In genomic region chr13:21506221-21506649, GRCm38 (mm10) we compare ENCODE assay signal across 8 mouse cellular contexts. TPM values are rescaled to one million over a fixed set of nuclear protein-coding genes. Genes with fewer than 3 reads are reported as not detected.
DNase-seq lines count a peak whose midpoint lies in the region; ATAC-seq lines count a peak whose summit lies in the region.

No protein-coding gene starts in this region.

- peak; percentile 95 for DNase-seq in R1 (ENCODE audit: low read depth, low spot score)
- peak; percentile 86 to 91 for DNase-seq in cerebellum, postnatal 25 days
- peak; percentile 36 to 62 for DNase-seq in frontal cortex, postnatal 25 days (ENCODE audit: low spot score in 2 of 2)
- DNase-seq in left cerebral cortex, adult 11 months (ENCODE audit: low spot score), result peak; percentile 58
- DNase-seq in lung, postnatal 4 days, result peak; percentile 85 to 86
- DNase-seq in retina, postnatal 7 days (ENCODE audit: low read depth, low spot score), result peak; percentile 74
- DNase-seq in urinary bladder, adult 2 months (ENCODE audit: low spot score), result peak; percentile 58

- H3K4me1 ChIP-seq in hindbrain, embryonic 15.5 days (replicated peaks), result peaks cover 2% of the 10 kb centered on the region; the same call in 1 of the 2 replicates

- peak overlapping the region; percentile 55 for H3K9ac ChIP-seq in hindbrain, embryonic 15.5 days

- no peaks in the 10 kb centered on the region for H3K36me3 ChIP-seq in hindbrain, embryonic 15.5 days

- H3K27me3 ChIP-seq in hindbrain, embryonic 15.5 days, result no peaks in the 10 kb centered on the region

- no peaks in the 10 kb centered on the region for H3K9me3 ChIP-seq in hindbrain, embryonic 15.5 days

- ATAC-seq in hindbrain, embryonic 15.5 days (ENCODE audit: low FRiP score, low read depth), result peak; percentile 100

- WGBS in hindbrain, embryonic 15.5 days, result under 1% methylated on average over 21 of the region's 21 CpGs

- H3K4me3 ChIP-seq in hindbrain, embryonic 15.5 days, result peak overlapping the region; percentile 55

- peak overlapping the region; percentile 55 for H3K4me2 ChIP-seq in hindbrain, embryonic 15.5 days

- peak overlapping the region; percentile 80 for H3K27ac ChIP-seq in hindbrain, embryonic 15.5 days (replicated peaks)

RNA-seq across cellular contexts. Expression of gene Gm11273, which starts 5.0 kb away (rescaled TPM):
- 8.8 and 11.9 TPM in 2 replicates for polyA plus RNA-seq in hindbrain, embryonic 15.5 days (2015; fragmentation: Nextera tagmentation; extraction: Ambion mirVana)
- polyA plus RNA-seq in urinary bladder, adult 2 months (2012; rRNA removed), result 21.2 and 21.6 TPM in 2 replicates

RNA-seq across cellular contexts. Expression of gene AK157302, which starts 11.2 kb away (rescaled TPM):
- polyA plus RNA-seq in hindbrain, embryonic 15.5 days (2015; fragmentation: Nextera tagmentation; extraction: Ambion mirVana), result 0.39 and 0.55 TPM in 2 replicates
- 0.86 and 1.2 TPM in 2 replicates for polyA plus RNA-seq in urinary bladder, adult 2 months (2012; rRNA removed)

RNA-seq across cellular contexts. Expression of gene Zkscan8, which starts 24.7 kb away (rescaled TPM):
- polyA plus RNA-seq in hindbrain, embryonic 15.5 days (2015; fragmentation: Nextera tagmentation; extraction: Ambion mirVana), result 4.5 and 5.0 TPM in 2 replicates
- 8.4 and 8.6 TPM in 2 replicates for polyA plus RNA-seq in urinary bladder, adult 2 months (2012; rRNA removed)

RNA-seq across cellular contexts. Expression of gene Gm10065, which starts 27.0 kb away (rescaled TPM):
- not detected in 2 replicates for polyA plus RNA-seq in hindbrain, embryonic 15.5 days (2015; fragmentation: Nextera tagmentation; extraction: Ambion mirVana)
- polyA plus RNA-seq in urinary bladder, adult 2 months (2012; rRNA removed), result not detected in 2 replicates

RNA-seq across cellular contexts. Expression of gene Zkscan4, which starts 27.5 kb away (rescaled TPM):
- polyA plus RNA-seq in hindbrain, embryonic 15.5 days (2015; fragmentation: Nextera tagmentation; extraction: Ambion mirVana), result 8.1 and 10.5 TPM in 2 replicates
- polyA plus RNA-seq in urinary bladder, adult 2 months (2012; rRNA removed), result 3.2 and 3.6 TPM in 2 replicates

Comparison
In these comparisons a context has a peak if more than half of its experiments do, and no peak if none do; other contexts are left out.
1. Peak in every context shown above with its lines: DNase-seq, ATAC-seq, H3K4me3 ChIP-seq and H3K27ac ChIP-seq.